Mouse (Mus musculus) T-cell, adult 2 months (primary cell): ENCODE data around the gene Sh3d21.

Experiments used
- DNase-seq: peaks from one replicate; pipeline ENCODE4 v3.0.0; 2022; ENCODE audit warnings: low spot score

Gene Sh3d21

DNA sequence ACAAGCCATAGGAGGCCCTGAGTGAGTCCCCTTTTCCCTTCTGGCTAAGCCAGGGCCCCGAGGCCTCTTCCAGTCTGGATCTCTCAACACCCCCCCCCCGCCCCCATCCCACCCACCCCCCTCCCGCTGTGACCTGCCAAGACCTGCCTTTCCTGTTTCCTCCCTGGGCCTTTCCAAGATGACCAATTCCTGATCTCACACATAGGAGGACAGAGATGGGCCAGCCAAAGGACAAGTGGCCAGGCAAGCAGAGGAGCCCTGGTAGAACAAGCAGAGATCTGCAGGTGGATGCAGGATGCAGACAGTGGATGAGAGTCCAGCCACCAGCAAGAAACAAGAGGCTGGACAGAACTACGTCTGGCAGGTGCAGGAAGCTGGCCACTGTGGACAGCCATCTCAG is 17.9 kb downstream of the Sh3d21 start:
- DNase-seq: no peak

DNA sequence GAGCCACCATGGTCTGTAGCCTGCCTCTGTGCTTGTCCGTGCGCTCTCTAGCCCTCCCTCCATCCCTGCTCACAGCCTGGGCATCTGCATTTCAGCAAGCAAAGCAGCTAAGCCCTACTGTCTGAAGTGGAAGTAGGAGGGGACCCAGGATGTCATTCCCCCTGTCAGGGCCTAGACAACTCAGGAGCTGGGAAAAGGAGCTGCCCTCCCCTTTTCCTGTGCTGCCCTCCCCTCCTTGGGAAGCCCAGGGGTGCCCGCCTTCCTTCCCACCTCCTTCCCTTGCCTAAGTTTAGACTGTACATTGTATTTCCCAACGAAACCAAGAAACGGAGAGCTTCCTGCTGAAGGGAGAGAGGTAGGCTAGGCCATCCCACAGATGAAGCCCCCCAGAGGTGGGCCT is 22.3 kb downstream of the Sh3d21 start:
- DNase-seq: no peak

DNA sequence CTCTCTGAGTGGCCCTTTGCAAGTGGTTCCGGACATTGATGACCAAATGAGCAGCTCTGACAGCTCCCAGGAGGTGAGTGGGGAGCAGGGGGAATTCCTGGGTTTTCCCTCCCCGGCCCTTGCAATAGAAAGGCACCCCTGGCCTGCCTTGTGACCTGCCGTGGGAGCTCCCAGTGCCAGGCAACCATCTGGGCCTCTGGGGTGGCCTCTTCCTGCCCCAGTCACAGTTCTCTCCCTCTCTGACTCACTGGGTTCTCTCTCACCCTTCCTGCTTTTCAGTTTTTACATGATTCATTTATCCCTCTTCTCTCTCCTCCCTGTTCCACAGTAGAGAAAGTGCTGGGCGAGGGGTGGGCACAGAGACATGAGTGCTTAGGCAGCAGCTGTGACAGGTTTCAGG is 25.5 kb downstream of the Sh3d21 start:
- DNase-seq: no peak

DNA sequence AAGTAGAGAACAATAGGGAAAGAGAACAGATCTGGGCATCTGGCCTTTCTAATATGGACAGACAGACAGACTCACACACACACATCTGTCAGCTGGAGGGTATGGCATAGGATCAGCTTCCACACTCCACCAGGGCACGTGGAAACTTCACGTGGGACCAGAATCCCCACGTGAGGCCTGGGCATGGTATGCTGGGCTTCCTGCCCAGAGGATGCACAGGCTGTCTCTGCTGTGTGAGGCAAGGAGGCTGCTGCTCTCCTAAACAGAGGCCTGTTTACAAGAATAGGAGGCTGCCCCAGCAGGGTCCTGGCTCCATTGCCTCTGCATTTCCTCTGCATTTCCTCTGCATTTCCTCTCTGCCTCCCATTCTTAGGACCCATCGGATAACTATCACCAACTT is 28.7 kb downstream of the Sh3d21 start:
- DNase-seq: no peak

DNA sequence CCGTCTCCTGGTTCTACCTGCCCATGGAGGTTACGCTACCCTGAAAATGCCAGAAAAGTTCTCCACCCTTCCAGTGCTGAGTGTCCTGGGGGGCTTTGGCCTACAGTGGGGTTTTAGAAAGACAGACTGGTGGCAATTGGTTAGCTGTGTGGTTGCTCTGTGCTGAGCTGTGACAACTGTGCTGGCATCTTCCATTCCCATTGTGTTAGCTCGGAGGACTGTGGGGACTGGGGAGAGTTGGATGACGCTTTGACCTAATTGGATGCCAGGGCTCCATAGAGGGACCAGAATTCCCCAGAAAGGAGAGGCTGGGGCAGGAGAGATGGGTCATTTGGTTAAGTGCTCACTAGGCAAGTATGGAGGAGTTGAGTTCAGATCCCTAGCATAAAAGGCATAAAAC is 29.1 kb downstream of the Sh3d21 start:
- no peak for DNase-seq

DNA sequence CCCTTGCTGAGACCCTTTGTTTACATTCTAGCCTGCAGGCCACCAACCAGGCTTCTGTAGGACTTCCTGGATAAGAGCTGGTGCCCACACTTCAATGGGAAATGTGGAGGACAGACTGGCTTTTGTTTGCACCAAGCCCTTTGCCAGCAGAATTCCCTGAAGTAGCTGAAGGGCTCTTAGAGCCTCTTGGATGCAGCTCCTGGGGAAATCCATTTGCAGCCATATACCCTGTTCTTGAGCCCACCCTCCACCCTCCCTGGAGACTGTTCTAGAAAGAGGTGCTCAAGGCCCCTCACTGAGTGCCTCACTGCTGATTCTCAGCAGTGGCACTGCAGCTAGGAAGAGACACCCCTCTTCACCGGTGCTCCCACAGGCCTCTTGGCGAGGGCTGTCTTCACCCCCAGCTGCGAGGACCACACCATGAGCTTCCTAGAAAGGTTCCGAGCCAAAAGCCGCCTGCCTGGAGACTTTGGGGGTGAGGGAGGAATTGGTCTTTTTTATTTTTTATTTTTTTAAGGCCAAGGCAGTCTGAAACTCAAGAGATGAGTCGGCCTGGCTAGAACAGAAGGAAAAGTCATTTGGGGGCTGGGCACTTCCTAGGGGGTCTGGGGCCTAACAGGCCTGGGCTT is 30.5 kb downstream of the Sh3d21 start:
- DNase-seq: no peak

DNA sequence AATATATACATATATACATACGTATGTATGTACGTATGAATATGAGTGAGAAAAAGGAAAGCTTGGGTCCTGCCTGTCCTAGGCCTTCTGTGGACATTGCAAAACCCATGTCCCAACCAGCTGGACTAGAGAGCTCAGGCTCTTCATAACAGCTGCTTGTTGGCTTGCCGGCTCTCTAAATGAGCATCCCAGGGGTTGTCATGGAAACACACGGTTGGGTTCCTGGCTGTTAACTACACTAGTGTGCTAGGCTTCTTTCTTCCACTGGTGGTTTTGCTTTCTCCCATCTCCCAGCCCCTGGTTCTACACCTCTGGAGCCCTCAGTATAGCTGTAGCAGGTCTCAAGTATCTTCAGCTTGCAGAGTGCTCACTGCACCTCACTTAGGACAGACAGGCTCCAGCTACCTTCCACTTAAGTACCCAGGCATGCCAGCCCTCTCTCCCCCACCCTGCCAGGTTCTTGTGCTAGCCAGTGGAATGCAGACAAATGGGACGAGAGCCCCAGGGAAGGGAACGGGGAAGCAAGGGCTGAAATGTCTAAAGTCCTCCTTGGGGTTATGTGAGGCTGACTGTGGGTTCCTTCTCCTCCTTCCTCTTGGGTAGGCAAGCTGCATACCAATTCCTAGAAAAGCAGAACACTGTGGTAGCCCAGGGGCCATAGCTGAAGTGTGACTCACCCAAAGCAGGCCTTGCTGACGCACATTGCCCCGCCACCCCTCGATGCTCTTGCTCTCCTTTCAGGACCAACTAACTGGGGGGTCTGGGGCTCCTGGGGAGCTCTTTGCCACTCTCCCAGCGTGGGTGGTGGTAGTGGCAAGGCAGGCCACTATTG is 31.8 kb downstream of the Sh3d21 start:
- DNase-seq: no peak

DNA sequence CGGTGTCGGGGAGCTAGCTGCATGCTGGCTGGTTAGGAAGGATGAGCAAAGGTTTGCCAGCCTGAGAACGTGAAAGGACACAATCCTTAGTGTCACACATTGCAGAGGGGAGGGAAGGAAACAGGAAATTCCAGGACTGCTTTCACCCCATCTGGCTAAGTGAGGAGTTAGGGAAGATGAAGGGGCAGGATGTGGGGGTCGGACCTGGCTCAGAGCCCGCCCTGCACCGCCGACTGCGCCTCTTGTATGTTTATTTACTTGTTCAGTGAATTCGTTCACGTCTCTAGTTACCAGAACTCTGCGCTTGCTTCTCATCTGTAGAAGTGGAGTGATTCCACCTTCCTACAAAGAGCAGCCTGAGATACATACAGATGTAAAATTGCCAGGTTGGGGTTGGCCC is 32.8 kb downstream of the Sh3d21 start:
- DNase-seq: no peak

DNA sequence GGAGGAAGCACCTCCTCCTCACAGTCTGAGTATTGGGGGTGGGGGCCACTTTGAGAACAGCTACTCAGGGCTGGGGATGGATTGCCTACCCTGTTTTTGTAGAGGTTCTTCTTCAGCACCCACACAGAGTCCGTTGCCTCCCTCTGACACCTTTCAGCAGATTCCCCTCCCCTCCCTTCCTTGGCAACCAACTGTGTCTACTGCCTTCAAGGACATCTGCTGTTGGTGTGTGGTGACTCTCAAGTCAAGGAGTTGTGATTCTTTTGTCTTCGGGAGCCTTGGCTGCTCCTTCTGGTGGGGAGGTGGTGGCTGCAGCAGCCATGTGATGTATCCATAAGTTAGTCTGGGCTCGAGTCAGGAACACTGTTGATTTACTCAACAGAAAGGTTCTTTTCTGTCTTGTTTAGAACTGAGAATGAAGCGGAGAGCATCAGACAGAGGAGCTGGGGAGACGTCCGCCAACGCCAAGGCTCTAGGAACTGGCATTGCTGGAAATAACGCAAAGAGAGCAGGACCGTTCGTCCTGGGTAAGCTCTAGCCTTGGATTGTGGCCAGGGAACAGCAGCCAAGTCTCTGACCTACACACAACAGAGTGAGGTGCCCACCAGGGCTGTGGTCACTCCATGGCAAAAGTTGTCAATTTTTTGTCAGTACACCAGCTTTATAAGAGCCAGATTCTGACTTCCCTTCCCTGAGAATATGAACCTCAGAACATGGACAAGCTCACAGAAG is 39.8 kb downstream of the Sh3d21 start:
- no peak for DNase-seq

DNA sequence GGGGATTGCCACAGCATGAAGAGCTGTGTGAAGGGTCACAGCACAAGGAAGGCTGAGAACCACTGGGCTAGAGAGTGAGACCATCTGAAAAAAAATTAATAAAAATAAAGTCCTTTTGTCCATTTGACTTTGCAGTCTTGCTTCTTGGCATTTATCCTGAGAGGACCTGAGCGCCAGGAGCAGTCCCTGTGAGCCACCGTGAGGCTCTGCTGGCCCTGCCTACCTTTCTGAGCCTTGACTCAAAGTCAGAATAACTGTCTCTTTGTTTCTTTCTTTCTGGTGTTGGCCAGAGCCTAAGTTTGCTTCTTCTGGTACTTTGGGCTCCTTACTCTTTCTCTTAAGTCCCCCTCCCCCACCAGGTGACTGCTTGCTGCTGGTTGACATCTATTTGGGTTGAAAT is 42.8 kb downstream of the Sh3d21 start:
- no peak for DNase-seq

DNA sequence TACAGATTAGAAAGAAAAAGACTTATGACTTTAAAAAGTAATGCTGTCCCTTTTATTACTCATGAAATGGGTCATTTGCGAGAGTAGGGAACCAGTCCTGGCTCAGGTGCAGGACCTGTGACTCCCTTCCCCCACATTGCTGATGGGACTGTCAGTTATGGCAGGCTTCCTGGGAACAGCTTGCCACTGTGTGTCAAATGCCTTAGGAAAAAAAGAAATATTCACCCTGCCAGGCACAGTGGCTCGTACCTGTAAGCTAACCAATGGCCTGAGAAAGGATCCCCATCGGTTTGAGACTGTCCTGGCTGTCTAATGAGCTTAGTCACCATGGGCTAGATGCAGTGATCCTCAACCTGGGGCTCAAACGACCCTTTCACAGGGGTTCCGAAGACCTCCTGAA is 43.2 kb downstream of the Sh3d21 start:
- DNase-seq: no peak

DNA sequence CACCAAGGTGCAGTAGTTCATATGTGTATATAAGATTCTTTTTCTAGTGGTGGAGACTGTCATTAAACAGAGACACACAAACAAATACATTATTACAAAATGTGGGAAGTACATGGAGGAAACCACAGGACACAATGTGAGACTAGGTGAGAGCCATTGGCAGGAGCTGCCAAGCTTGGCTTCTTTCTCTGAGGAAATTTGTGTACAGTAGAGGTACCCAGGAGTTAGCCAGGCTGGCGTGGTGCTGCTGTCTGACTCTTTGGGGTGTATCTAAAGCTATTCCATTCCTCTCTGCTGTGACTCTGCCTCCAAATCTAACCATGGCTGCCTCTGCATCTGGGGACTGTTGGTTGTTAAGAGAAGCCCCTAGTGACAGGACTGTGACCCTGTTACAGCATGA is 44.2 kb downstream of the Sh3d21 start:
- no peak for DNase-seq

DNA sequence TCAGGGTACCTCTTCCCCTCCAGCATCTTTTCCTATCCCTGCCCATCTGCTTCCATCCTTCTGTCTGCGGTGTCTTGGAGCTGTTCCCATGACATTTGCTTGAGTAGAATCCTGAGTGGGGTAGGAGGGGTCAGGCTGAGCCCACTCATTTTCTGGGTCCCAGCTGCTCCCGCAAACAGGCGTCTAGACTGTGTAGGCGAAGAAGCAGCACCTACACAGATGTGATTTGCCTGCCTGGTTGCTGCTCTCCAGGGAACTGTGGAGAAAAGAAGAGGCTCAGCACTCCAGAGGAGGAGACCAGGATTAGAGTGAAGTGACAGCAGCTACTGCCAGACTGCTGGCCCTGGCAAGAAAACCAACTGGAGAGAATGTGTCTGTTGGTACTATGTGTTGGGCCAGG is 44.6 kb downstream of the Sh3d21 start:
- no peak for DNase-seq

DNA sequence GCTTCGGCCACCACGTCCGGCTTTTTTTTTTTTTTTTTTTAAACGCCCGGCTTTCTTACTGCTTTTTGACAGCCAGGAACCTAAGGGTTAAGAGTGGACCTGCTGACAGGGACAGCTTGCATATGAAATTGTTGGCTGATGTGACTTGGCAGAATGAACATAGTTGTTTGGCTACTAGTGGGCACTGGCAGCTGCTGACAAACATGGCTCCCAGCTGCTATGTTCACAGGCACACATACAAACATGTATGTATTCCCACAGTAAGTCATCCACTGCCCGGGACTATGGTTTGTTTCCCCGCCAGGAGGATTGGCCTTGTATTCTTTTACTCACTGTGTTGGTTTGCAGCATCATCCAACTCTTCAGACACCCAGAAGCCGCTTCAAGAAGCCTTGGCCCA is 46.2 kb downstream of the Sh3d21 start:
- no peak for DNase-seq

DNA sequence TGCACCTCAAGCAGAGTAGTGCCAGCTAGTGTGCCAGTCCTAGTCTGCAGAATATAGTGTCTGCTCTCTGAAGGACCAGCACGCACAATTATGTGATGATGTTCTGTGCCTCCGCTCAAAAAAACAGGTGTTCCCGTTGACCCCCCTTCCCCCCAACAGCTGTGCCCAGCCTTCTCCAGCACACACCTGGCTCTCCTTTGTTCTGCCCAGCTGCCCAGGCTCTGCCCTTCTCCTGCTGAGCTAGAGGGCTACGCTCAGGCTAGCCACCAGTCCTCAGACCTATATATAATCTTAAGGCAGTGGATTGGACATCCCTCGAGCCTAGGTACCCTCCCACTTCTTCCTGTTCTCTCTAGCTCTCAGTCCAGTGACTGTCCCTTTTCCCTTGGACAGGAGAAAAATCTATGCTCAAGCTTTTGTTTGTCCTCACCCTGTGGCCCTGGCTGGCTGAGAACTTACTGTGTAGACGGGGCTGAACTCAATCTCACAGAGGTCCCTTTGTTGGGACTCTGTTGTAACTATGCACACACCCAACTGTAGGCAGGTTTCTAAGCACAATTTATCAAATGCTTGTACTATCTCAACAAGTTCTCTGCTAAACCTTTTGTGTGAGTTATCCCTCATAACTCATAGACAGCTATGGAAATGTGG is 47.3 kb downstream of the Sh3d21 start:
- no peak for DNase-seq

DNA sequence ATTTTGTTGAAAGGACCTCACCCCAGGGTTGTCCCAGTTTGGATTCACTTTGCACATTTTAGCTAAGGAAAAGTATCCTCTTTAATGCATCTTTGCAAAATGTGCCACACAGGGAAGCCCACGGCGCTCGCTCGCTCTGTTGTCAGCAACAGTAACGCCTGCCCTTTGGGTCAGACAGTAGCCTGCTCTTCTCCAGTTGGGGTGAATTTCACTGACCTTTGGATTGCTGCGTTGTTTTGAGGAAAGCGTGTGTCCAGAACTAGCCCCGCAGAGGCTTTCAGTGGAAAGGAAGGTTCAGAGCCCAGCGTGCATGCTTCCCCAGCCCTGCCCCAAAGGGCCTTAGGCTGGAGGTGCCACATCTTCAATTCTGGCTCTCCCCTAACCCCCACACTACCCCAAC is 47.9 kb downstream of the Sh3d21 start:
- no peak for DNase-seq

DNA sequence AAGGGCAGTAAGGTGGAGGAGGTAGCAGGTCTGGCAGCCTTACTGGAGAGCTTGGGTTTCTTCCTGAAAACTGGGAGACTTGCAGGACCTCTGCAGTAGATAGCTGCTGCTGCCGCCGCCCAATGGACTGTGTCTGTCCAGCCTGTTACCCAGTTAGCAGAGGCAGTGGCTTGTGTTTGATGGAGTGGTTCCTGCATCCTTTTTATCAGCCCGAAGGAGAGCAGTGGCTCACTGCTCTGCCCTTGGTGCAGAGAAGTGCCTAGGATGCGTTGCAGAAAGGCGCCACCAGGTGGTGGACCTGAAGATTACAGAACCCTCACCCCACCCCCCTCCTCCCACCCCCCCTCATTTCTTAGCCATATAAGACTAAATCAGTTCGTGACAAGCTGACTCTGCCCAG is 49.3 kb downstream of the Sh3d21 start:
- peak; percentile 76 for DNase-seq

DNA sequence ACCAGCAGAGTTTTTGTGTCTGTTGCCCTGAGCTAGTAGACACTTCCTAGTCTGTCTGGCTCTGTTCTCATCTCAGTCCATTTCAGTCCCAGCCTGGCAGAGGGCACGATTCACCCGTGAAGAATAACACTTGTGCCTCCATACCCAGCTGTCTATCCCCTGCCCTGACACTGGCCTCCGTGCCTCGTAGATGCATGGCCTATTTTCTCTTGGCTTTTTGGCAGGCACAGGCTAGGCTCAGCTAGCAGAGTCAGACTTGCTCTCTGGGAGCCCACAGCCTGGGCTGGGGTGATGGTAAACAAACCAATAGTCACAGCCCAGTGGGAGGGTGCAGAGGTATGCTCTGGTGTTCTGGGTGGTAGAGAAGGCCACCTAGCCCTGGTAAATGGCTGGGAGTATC is 50.0 kb downstream of the Sh3d21 start:
- no peak for DNase-seq

DNA sequence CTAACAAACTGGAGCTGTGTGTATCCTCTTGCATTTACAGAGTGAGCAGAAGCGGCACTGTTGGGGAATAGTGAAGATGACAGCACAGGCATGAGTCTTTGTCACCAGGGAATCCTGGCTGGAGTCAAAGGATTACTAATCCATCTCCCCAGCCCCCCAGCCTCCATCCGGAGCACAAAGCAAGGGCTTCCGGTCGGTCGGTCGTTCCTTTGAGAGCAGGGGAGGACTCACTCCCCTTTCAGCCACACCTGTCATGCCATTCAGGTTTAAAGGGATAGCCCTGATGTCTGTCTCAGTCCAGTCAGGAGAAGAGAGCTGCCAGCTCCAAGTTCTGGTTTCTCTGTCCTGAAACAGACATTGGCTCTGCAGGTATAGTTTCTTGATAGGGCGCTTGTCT is 52.1 kb downstream of the Sh3d21 start:
- DNase-seq: no peak

DNA sequence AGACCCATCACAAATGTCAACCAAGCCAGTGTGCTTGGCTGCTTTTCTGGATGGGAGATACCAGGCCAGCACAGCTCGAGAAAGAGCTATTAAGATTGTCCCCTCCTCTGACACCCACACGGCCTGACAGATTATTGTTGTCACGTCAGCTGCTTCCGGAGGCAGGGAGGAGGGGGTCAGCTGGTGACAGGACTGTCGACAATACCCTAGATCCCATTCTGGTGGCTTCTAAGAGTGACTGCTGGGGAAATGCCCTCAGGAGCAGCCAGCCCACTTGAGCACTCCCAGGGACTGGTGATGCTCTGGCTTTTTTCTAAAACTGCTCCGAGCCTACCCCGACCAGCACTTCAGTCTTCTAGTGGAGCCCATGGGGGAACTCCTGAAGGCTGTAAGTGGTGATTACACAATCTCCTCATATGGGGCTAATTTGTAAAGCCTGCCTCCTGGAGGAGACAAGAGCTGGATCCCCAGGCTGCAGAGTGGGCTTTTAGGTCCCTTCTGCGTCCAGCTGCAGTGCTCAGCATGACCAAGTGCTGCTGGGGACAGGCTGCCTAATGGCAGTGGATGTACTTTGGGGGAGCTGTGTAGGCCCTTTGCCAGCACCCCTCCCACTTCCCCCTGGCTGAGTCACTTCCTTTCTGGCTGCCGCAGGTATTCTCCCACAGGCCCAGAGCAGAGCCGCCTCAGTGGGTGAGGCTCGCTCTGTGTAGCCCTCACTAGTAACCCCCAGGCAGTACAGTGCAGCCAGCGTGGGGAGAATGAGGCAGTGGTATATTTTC is 52.7 kb downstream of the Sh3d21 start:
- DNase-seq: peak; percentile 85

DNA sequence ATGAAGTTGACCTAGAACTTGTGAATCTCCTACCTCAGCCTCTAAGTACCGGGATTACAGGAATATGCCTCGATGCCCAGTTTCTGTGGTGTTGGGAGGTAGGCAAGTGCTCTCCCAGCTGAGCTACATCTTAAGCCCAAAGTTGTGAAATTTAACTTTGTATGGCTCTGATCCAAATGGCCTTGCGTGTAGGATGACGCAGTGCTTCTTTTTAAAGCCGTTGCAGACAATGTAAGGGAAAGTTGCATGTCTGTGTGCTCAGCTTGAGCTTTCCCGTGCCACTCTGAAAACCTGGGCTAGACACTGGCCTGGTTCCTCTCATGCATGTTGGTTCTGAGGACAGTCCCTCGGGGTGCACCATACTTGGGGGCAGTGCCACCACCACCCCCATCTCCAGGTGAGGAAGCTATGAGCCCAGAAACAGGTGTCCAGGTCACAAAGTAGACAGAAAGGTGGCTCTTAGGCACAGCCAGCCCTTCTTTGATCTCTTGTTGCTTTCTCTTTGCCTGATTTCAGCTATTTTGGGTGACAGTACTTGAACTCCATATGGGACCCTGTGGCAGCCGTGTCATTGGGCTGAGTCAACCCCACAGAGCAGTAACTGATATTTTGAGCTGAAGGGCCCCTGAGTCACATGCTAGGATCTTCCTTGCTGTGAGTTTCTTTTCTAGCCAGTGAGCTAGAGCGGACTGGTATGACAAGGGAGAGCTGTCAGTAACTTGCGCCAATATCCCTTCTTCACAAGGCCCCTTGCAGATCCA is 53.5 kb downstream of the Sh3d21 start:
- DNase-seq: peak; percentile 22
